Mouse (Mus musculus) heart, embryonic 13.5 days (tissue): ENCODE results near the gene Gm28047. TPM values are rescaled to one million over a fixed set of nuclear protein-coding genes. Genes with fewer than 3 reads are reported as not detected.

Source experiments
- ATAC-seq: fragments of 200-750 bp; cut with Nextera tagmentation; 2 replicates; pipeline ENCODE4 v1.8.0; 2017; ENCODE audit warnings: moderate TSS enrichment; ENCODE audit not compliant: insufficient number of reproducible peaks, low FRiP score, low TSS enrichment; ENCODE audit errors: extremely low read depth
- H3K27ac ChIP-seq: fragments of 300-500 bp; sonication (generic); replicated peaks from 2 replicates; pipeline ENCODE4 v1.5.1; 2015; ENCODE audit warnings: moderate library complexity, mild to moderate bottlenecking, inconsistent platforms
- H3K27me3 ChIP-seq: fragments of 300-500 bp; sonication (generic); replicated peaks from 2 replicates; pipeline ENCODE4 v1.6.1; 2015; ENCODE audit warnings: mild to moderate bottlenecking, inconsistent platforms
- H3K36me3 ChIP-seq: fragments of 300-500 bp; sonication (generic); 2 replicates; pipeline ENCODE4 v1.6.1; 2015; ENCODE audit warnings: mild to moderate bottlenecking, inconsistent platforms
- H3K4me1 ChIP-seq: fragments of 300-500 bp; sonication (generic); 2 replicates; pipeline ENCODE4 v1.6.1; 2015; ENCODE audit warnings: inconsistent platforms
- H3K4me2 ChIP-seq: fragments of 300-500 bp; sonication (generic); 2 replicates; pipeline ENCODE4 v1.6.1; 2015; ENCODE audit warnings: inconsistent platforms, mild to moderate bottlenecking, moderate library complexity
- H3K4me3 ChIP-seq: fragments of 300-500 bp; sonication (generic); 2 replicates; pipeline ENCODE4 v1.5.1; 2015; ENCODE audit warnings: moderate library complexity, mild to moderate bottlenecking, inconsistent platforms
- H3K9ac ChIP-seq: fragments of 300-500 bp; sonication (generic); 2 replicates; pipeline ENCODE4 v1.6.1; 2015; ENCODE audit warnings: inconsistent platforms, mild to moderate bottlenecking, moderate library complexity
- H3K9me3 ChIP-seq: fragments of 300-500 bp; sonication (generic); 2 replicates; pipeline ENCODE4 v1.6.1; 2016; ENCODE audit warnings: inconsistent platforms
- WGBS: fragments of 180-500 bp; shearing (Covaris S2); methylation state at CpG from one replicate; pipeline ENCODE4 v1.1.7; 2015; ENCODE audit warnings: mixed read lengths; 5-methylcytosine and 5-hydroxymethylcytosine counted together
- polyA plus RNA-seq: library from polyadenylated mRNA; unstranded; fragments of >200 nt; fragmentation: Nextera tagmentation; extraction: Ambion mirVana; gene quantifications from 2 replicates; pipeline ENCODE4 v1.2.1, GENCODE M21; 2015

Gene Gm28047
- polyA plus RNA-seq, 1 experiment from 2014 or later: not detected

DNA sequence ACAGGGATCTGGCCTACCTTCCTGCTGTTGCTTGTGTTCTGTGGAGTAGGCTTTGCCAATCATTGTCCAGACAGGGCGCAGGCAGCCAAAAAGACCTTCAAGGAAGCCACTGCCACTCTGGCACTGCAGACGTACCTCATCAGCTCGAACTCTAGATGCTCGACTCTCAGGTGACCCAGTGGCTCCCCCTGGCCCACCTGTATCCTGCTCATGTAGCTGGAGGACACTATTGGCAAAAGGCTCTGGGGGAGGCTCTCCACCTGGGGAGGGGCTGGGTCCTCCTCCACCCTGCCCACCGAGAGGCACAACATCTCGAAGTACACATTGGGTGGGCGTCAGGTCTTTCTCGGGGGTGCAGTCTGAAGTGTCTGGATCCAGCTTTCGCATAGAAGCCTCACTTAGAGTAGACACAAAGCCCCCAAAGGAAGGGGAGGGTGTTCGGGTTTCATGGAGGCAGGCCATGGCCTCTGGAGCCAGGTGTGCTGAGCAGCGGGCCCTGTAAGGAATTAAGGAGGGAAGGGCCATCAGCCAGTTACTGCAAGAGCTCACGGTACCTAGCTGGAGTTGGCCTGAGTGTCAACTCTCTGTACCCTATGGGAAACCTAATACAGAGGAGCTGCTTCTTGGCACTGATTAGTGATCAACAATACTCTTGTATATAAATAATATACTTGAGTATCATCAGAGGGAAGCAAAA is 119.6 kb downstream of the Gm28047 start:
- Histone ChIP-seq H3K36me3 (peaks cover 57% of the 10 kb centered on the region), H3K9ac (no peak overlapping the region), H3K4me2 (no peak overlapping the region), H3K4me1 (peaks cover 30% of the 10 kb centered on the region), H3K9me3 (no peaks in the 10 kb centered on the region), H3K4me3 (no peak overlapping the region), H3K27ac (0 out of 2 replicates have a peak overlapping the region, but pooled peaks have one; percentile 48), H3K27me3 (no peaks in the 10 kb centered on the region)
- WGBS: 65% methylated on average over 12 of the region's 12 CpGs
- ATAC-seq: no peak

DNA sequence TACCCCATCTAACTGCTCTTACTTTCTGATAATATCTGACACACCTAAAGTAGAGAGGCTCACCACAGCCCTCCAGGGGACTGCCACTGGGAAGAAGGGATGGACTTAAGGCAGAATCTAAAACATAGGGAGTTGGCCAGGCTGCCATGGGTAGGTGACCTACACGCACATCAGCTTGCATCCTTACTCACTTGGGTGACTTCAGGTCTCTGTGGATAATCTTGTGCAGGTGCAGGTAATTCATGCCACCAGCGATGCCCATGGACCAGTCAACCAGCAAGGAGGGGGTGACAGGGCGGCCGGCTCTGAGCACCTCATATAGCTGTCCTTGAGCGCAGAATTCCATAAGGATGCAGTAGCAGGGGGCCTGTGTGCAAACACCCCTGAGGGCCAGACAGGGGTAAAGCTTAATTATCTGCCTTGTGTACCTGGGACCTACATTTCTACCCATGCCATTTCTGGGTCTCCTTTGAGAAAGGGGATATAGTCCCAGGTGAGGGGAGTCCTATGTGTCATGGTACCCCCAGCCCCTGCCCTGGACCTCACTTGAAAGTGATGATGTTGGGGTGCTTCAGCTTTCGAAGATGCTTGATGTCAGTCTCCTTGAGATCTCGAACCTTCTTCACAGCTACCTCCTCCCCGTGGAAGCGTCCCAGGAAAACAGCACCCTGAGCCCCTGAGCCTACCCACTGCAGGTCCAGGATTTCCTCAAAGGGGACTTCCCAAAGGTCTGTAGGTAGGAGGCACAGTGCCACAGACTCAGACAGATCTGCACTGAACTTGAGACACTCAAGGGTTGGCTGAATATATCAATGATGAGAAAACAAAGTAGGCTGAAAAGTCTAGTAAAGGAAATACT is 120.7 kb downstream of the Gm28047 start:
- Histone ChIP-seq H3K9ac (no peak overlapping the region), H3K27ac (no peak overlapping the region), H3K9me3 (no peaks in the 10 kb centered on the region), H3K4me1 (peaks cover 20% of the 10 kb centered on the region), H3K4me3 (no peak overlapping the region), H3K36me3 (peaks cover 68% of the 10 kb centered on the region), H3K27me3 (no peaks in the 10 kb centered on the region), H3K4me2 (no peak overlapping the region)
- 87% methylated on average over 9 of the region's 9 CpGs for WGBS
- ATAC-seq: 0 out of 2 replicates have a peak, but pooled peaks have one; percentile 12

DNA sequence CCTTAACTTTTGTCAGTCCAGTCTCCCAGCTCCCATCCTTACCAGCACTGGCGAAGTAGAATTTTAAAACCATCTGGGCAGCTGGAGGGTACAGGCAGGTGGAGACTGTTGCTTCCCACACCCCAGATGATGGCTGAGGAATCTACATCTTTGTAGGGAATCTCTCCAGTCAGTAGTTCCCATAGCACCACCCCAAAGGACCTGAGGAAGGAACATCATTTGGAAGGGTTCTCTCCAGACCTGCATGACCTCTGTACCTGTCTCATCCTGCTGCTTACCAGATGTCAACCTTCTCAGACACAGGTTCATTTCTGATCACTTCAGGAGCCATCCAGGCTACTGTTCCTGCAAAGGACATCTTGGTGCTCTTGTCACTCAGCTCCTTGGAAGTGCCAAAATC is 121.4 kb downstream of the Gm28047 start, which contains the start of gene Gm10337:
Gene Gm10337, plus strand, starts transcription at position 276 of the 400 bp plus-strand sequence.
- H3K9ac ChIP-seq: no peak within 1 kb of the TSS
- no peaks in the 10 kb centered on the region for H3K9me3 ChIP-seq
- H3K4me3 ChIP-seq: no peak within 1 kb of the TSS
- WGBS: 86% methylated on average over 1 of the region's 1 CpGs
- no peak within 1 kb of the TSS for H3K4me2 ChIP-seq
- no peaks in the 10 kb centered on the region for H3K27me3 ChIP-seq
- no peak for ATAC-seq
- H3K36me3 ChIP-seq: peaks cover 75% of the 10 kb centered on the region
- no peak within 1 kb of the TSS for H3K27ac ChIP-seq
- H3K4me1 ChIP-seq: peaks cover 15% of the 10 kb centered on the region

DNA sequence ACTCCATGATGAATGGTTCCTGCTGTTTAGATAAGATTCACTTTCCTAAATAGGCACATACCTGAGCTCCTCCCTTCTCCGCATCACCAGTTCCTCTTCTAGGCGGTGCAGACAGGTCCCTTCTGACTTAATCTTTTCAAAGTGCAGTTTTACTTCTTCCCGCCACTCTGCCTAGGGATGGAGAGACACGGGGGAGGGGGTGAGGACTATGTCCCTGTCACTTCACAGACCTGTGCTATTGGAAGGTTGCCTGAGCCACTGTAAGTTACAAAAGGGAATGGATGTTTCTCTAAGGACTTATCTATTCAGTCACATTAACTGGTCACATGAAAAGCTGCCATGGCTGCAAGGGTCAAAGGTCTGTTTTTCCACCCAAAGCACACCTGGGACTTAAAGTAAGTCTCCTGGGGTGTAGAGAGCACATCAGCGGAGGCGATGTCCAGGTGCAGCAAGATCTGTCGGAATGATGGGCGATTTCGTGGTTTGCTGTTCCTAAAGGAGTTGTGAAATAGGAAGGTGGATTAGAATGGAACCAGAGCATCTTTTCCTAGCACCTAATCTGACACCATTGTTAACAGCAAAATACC is 122.5 kb downstream of the Gm28047 start:
- WGBS: 70% methylated on average over 9 of the region's 9 CpGs
- H3K4me2 ChIP-seq: no peak overlapping the region
- H3K27me3 ChIP-seq: no peaks in the 10 kb centered on the region
- peaks cover 15% of the 10 kb centered on the region for H3K4me1 ChIP-seq
- no peak overlapping the region for H3K27ac ChIP-seq
- H3K36me3 ChIP-seq: peaks cover 81% of the 10 kb centered on the region
- H3K9ac ChIP-seq: no peak overlapping the region
- no peaks in the 10 kb centered on the region for H3K9me3 ChIP-seq
- H3K4me3 ChIP-seq: no peak overlapping the region
- no peak for ATAC-seq

DNA sequence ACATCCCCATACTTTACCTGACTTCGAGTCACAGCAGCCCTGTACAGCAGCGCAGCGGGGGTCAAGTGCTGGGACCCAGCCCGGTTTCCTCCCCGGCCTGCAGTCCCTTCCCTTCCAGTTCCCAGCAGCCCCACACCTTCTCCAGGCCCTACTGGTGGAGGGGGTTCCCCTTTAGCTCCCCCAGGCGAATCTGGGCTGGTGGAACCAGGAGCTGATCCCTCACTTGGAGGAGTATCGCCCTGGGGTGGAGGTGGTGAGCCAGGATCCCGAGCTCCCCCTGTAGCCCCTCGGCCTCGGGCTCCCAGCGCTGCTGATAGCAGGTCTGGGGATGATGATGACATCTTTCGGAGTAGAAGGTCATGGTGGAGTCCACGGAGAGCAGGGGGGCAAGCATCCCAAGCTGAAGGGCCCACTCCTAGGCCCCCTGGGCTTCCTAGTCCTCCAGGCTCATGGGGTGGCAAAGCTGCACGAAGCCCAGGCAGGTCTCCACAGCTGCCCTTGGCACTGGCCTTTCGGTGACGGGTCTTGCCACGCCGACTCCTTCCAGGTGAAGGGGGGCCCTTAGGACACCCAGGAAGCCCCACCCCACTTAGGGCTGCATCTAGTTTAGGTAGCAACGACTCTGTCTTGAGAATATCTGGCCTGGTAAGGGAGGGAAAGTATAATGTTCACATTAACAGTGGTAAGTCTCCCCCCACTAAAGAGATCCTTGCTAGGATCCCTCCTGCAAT is 123.6 kb downstream of the Gm28047 start:
- Histone ChIP-seq H3K4me1 (peaks cover 14% of the 10 kb centered on the region), H3K27ac (no peak overlapping the region), H3K9me3 (no peaks in the 10 kb centered on the region), H3K9ac (no peak overlapping the region), H3K27me3 (no peaks in the 10 kb centered on the region), H3K4me3 (no peak overlapping the region), H3K4me2 (no peak overlapping the region), H3K36me3 (peaks cover 90% of the 10 kb centered on the region)
- 83% methylated on average over 19 of the region's 19 CpGs for WGBS
- no peak for ATAC-seq

DNA sequence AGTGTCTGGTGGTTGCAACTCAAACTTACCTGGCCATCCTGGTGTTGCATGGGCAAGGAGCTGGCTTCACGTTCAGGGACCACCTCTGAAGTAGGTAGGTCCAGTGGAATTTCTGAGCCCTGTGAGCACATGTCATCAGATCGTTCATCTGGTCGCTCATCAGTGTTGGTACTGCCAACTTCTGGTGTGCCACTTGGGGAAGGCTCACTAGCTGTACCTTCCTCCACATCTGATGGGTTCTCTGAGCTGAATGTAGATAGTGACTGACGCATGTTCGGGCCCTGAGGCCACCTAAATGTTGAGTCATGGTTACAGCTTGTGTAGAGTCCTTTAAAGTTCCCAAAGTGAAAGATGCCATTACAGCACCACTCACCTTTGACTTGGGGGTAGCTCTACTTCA is 124.4 kb downstream of the Gm28047 start:
- Histone ChIP-seq H3K27ac (no peak overlapping the region), H3K4me3 (no peak overlapping the region), H3K4me2 (no peak overlapping the region), H3K4me1 (peaks cover 7% of the 10 kb centered on the region), H3K9me3 (no peaks in the 10 kb centered on the region), H3K9ac (no peak overlapping the region), H3K27me3 (no peaks in the 10 kb centered on the region), H3K36me3 (peaks cover 98% of the 10 kb centered on the region)
- 84% methylated on average over 5 of the region's 5 CpGs for WGBS
- ATAC-seq: no peak

DNA sequence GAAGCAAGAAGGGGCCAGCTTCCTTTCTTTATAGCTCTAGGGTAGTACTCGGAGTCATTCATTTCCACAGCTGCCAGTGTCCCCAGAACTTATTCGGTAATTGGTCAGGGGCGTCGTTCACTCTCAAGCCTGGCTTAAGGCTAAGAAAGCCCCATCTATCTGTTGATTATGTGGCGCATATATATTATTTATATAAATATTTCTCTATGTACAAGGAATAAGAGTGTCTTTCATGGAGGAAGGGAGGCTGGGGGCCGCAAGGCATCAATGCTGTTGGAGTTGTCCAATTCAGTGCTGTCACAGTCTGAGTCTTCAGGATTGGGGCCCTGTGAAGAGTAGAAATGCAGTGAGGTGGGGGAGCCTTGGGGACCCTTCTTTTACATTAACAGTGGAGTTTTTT is 125.0 kb downstream of the Gm28047 start:
- Histone ChIP-seq H3K9ac (no peak overlapping the region), H3K36me3 (peaks cover 99% of the 10 kb centered on the region), H3K4me3 (no peak overlapping the region), H3K27ac (no peak overlapping the region), H3K4me2 (no peak overlapping the region), H3K9me3 (no peaks in the 10 kb centered on the region), H3K4me1 (peaks cover under 1% of the 10 kb centered on the region; the same call in 1 of the 2 replicates), H3K27me3 (no peaks in the 10 kb centered on the region)
- ATAC-seq: no peak
- 91% methylated on average over 6 of the region's 6 CpGs for WGBS

DNA sequence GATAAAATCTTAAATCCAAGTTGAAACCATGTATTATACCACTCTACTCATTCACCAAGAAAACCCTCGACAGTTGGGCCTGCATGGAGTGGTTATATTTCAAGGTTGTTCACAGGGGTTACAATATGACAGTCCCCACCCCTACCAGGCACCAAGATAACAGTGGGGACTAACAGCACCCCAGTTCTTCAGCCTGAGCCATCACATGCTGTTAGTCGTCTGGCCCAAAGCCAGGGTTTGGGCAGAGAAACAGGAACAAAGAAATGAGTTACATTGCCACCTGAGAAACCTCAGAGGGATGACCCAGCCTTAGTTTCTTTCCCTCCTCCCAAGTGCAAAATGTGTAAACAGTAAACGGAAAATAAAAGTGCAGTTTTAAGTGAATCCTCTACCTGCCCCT is 125.5 kb downstream of the Gm28047 start:
- ATAC-seq: no peak
- Histone ChIP-seq H3K36me3 (peaks cover 99% of the 10 kb centered on the region), H3K4me2 (no peak overlapping the region), H3K27me3 (no peaks in the 10 kb centered on the region), H3K9me3 (no peaks in the 10 kb centered on the region), H3K4me3 (no peak overlapping the region), H3K9ac (no peak overlapping the region), H3K27ac (no peak overlapping the region), H3K4me1 (no peaks in the 10 kb centered on the region)
- 67% methylated on average over 3 of the region's 3 CpGs for WGBS

DNA sequence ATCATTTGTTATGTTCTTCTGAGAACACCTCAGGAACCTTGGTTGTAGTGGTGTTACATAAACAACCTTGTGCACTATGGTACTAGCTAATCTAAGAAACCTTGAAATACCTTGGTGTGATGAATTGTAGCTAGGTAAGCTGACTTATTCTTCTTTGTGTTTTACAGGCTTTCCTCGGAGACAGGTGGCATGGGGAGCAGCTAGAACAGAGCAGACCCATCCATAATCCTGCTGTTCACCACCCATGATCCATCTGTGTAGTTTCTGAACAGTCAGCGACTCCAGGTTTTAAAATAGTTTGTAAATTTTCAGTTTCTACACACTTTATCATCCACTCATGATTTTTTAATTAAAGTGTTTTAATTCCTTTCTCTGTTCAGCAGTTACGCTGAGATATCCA is 126.5 kb downstream of the Gm28047 start:
- Histone ChIP-seq H3K9ac (no peak overlapping the region), H3K4me2 (no peak overlapping the region), H3K27ac (no peak overlapping the region), H3K4me3 (no peak overlapping the region), H3K27me3 (no peaks in the 10 kb centered on the region), H3K36me3 (peaks cover 99% of the 10 kb centered on the region), H3K4me1 (no peaks in the 10 kb centered on the region), H3K9me3 (no peaks in the 10 kb centered on the region)
- no peak for ATAC-seq
- 88% methylated on average over 3 of the region's 3 CpGs for WGBS

DNA sequence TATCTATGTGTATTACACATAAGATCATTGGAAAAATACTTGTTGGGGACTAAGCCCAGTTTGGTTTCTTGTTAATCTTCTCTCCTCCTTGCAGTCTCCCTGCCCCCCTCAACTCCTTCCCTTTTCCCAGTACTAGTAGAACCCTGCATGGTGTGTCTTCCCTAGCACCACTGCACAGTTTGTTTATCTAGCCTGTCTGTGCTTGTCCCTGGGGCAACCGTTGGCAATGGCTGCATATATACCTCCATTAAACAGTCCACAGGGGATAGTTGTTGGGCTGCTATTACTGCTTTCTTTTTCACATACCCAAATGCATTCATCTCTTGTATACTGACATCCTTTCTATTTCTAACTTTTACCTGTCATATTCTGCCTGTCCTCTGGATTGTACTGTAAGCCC is 137.2 kb downstream of the Gm28047 start:
- Histone ChIP-seq H3K4me2 (no peak overlapping the region), H3K9me3 (no peaks in the 10 kb centered on the region), H3K9ac (no peak overlapping the region), H3K4me3 (no peak overlapping the region), H3K36me3 (peaks cover 91% of the 10 kb centered on the region), H3K4me1 (peaks cover 19% of the 10 kb centered on the region), H3K27ac (no peak overlapping the region), H3K27me3 (no peaks in the 10 kb centered on the region)
- 76% methylated on average over 1 of the region's 1 CpGs for WGBS
- no peak for ATAC-seq

DNA sequence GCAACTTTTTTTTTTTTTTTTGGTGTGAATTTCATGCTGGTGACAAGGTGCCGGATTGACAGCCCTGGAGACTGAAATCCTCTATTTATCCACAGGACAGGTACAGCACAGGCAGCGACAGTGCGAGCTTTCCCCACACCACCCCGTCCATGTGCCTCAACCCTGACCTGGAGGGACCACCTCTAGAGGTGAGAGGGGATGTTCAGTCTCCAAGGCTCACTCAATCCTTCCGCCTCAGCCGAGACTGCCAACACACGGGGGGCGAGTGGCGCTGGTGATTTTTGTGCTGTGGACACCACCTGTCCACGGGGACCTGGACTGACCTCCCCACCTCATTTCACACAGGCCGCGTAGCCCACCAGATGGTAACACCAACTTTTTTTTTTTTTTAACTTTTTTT is 139.0 kb downstream of the Gm28047 start:
- Histone ChIP-seq H3K4me3 (no peak overlapping the region), H3K4me2 (no peak overlapping the region), H3K36me3 (peaks cover 94% of the 10 kb centered on the region), H3K9ac (no peak overlapping the region), H3K27ac (no peak overlapping the region), H3K27me3 (no peaks in the 10 kb centered on the region), H3K9me3 (no peaks in the 10 kb centered on the region), H3K4me1 (peaks cover 33% of the 10 kb centered on the region)
- no peak for ATAC-seq
- 85% methylated on average over 12 of the region's 12 CpGs for WGBS
